Mouse (Mus musculus) lung, embryonic 15.5 days (tissue): ENCODE results near the gene Fhod1. TPM values are rescaled to one million over a fixed set of nuclear protein-coding genes. Genes with fewer than 3 reads are reported as not detected.
A peak's percentile ranks its signal among the peaks of the same experiment; 100 is the strongest.

Source experiments
- ATAC-seq: fragments of 200-750 bp; cut with Nextera tagmentation; 2 replicates; pipeline ENCODE4 v1.8.0; 2017; ENCODE audit warnings: moderate number of reproducible peaks, borderline replicate concordance; ENCODE audit not compliant: low FRiP score, low TSS enrichment; ENCODE audit errors: extremely low read depth
- H3K27ac ChIP-seq: fragments of 300-500 bp; sonication (generic); 2 replicates; pipeline ENCODE4 v1.5.1; 2015; ENCODE audit warnings: moderate library complexity, mild to moderate bottlenecking, inconsistent platforms
- H3K27me3 ChIP-seq: fragments of 300-500 bp; sonication (generic); 2 replicates; pipeline ENCODE4 v1.6.1; 2015; ENCODE audit warnings: inconsistent platforms
- H3K36me3 ChIP-seq: fragments of 300-500 bp; sonication (generic); 2 replicates; pipeline ENCODE4 v1.6.1; 2015; ENCODE audit warnings: inconsistent platforms
- H3K4me1 ChIP-seq: fragments of 300-500 bp; sonication (generic); 2 replicates; pipeline ENCODE4 v1.6.1; 2015; ENCODE audit warnings: inconsistent platforms
- H3K4me2 ChIP-seq: fragments of 300-500 bp; sonication (generic); 2 replicates; pipeline ENCODE4 v1.6.1; 2015; ENCODE audit warnings: inconsistent platforms, mild to moderate bottlenecking, moderate library complexity
- H3K4me3 ChIP-seq: fragments of 300-500 bp; sonication (generic); 2 replicates; pipeline ENCODE4 v1.5.1; 2015; ENCODE audit warnings: mild to moderate bottlenecking, inconsistent platforms
- H3K9ac ChIP-seq: fragments of 300-500 bp; sonication (generic); 2 replicates; pipeline ENCODE4 v1.6.1; 2015; ENCODE audit warnings: inconsistent platforms
- H3K9me3 ChIP-seq: fragments of 300-500 bp; sonication (generic); 2 replicates; pipeline ENCODE4 v1.6.1; 2016; ENCODE audit warnings: inconsistent platforms
- WGBS: fragments of 180-500 bp; shearing (Covaris S2); methylation state at CpG from one replicate; pipeline ENCODE4 v1.1.7; 2015; 5-methylcytosine and 5-hydroxymethylcytosine counted together
- polyA plus RNA-seq: library from polyadenylated mRNA; unstranded; fragments of >200 nt; fragmentation: Nextera tagmentation; extraction: Ambion mirVana; gene quantifications from 2 replicates; pipeline ENCODE4 v1.2.1, GENCODE M21; 2015

Fhod1 gene
- polyA plus RNA-seq, 1 experiment from 2014 or later, result 11.9 TPM

- H3K9me3 ChIP-seq, result no peaks in the 10 kb centered on the region
- ATAC-seq, result peak; percentile 31
- peak within 1 kb of the TSS; percentile 88 for H3K4me2 ChIP-seq
- 3% methylated on average over 43 of the region's 43 CpGs for WGBS
- peak within 1 kb of the TSS; percentile 65 for H3K27ac ChIP-seq
- peaks cover 34% of the 10 kb centered on the region for H3K4me1 ChIP-seq
- H3K4me3 ChIP-seq, result peak within 1 kb of the TSS; percentile 56
- peak within 1 kb of the TSS; percentile 50 for H3K9ac ChIP-seq
- peaks cover 12% of the 10 kb centered on the region for H3K27me3 ChIP-seq
- H3K36me3 ChIP-seq, result no peaks in the 10 kb centered on the region
Observed at GRCm38 (mm10) chr8:105289805-105290460, 57.8 kb downstream of the Fhod1 start, which contains the start of gene 4931428F04Rik. 4931428F04Rik (minus strand) TSS chr8:105289864.

- Histone ChIP-seq H3K27me3 (peaks cover 12% of the 10 kb centered on the region), H3K9me3 (no peaks in the 10 kb centered on the region), H3K4me1 (peaks cover 34% of the 10 kb centered on the region), H3K27ac (peak overlapping the region; percentile 65), H3K4me3 (peak overlapping the region; percentile 56), H3K9ac (peak overlapping the region; percentile 50), H3K36me3 (no peaks in the 10 kb centered on the region), H3K4me2 (peak overlapping the region; percentile 88)
- peak; percentile 91 for ATAC-seq
- WGBS, result under 1% methylated on average over 53 of the region's 53 CpGs
Observed at GRCm38 (mm10) chr8:105288958-105289732, 58.6 kb downstream of the Fhod1 start.

- Histone ChIP-seq H3K27me3 (peaks cover 12% of the 10 kb centered on the region), H3K9ac (no peak overlapping the region), H3K4me3 (peak overlapping the region; percentile 56; the same call in 1 of the 2 replicates)
Observed at GRCm38 (mm10) chr8:105288231-105288630, 59.5 kb downstream of the Fhod1 start.

GRCm38 (mm10) chr8:105286907-105287306 lies 60.8 kb downstream of the Fhod1 start:
- 81% methylated on average over 4 of the region's 4 CpGs for WGBS
- ATAC-seq, result no peak

More at GRCm38 (mm10) chr8:105288231-105288630, 59.5 kb downstream of the Fhod1 start:
- Histone ChIP-seq H3K4me2 (peak overlapping the region; percentile 88), H3K27ac (no peak overlapping the region), H3K36me3 (no peaks in the 10 kb centered on the region), H3K9me3 (no peaks in the 10 kb centered on the region), H3K4me1 (peaks cover 33% of the 10 kb centered on the region)
- ATAC-seq, result no peak
- WGBS, result 86% methylated on average over 5 of the region's 5 CpGs

GRCm38 (mm10) chr8:105285514-105285913 lies 62.2 kb downstream of the Fhod1 start:
- Histone ChIP-seq H3K4me2 (no peak overlapping the region), H3K27me3 (peaks cover 10% of the 10 kb centered on the region), H3K9ac (no peak overlapping the region), H3K4me1 (peaks cover 44% of the 10 kb centered on the region), H3K9me3 (no peaks in the 10 kb centered on the region), H3K36me3 (0 out of 2 replicates have a peak, but pooled peaks cover 4% of the 10 kb centered on the region), H3K4me3 (no peak overlapping the region), H3K27ac (no peak overlapping the region)
- no peak for ATAC-seq
- 40% methylated on average over 12 of the region's 12 CpGs for WGBS

More at GRCm38 (mm10) chr8:105286907-105287306, 60.8 kb downstream of the Fhod1 start:
- no peak overlapping the region for H3K4me3 ChIP-seq
- no peak overlapping the region for H3K27ac ChIP-seq
- H3K9ac ChIP-seq, result no peak overlapping the region
- H3K27me3 ChIP-seq, result peaks cover 12% of the 10 kb centered on the region
- no peaks in the 10 kb centered on the region for H3K9me3 ChIP-seq
- H3K4me2 ChIP-seq, result no peak overlapping the region
- H3K36me3 ChIP-seq, result no peaks in the 10 kb centered on the region
- H3K4me1 ChIP-seq, result peaks cover 43% of the 10 kb centered on the region

- Histone ChIP-seq H3K27me3 (peaks cover 25% of the 10 kb centered on the region), H3K9me3 (no peaks in the 10 kb centered on the region), H3K36me3 (0 out of 2 replicates have a peak, but pooled peaks cover 4% of the 10 kb centered on the region), H3K9ac (no peak overlapping the region), H3K4me1 (peaks cover 32% of the 10 kb centered on the region), H3K4me2 (no peak overlapping the region), H3K27ac (no peak overlapping the region), H3K4me3 (no peak overlapping the region)
- WGBS, result 43% methylated on average over 23 of the region's 23 CpGs
- peak; percentile 53 for ATAC-seq
Observed at GRCm38 (mm10) chr8:105283074-105283473, 64.7 kb downstream of the Fhod1 start.

- Histone ChIP-seq H3K4me3 (no peak overlapping the region), H3K27ac (no peak overlapping the region), H3K9ac (no peak overlapping the region), H3K9me3 (no peaks in the 10 kb centered on the region), H3K4me2 (no peak overlapping the region), H3K27me3 (peaks cover 33% of the 10 kb centered on the region), H3K36me3 (0 out of 2 replicates have a peak, but pooled peaks cover 4% of the 10 kb centered on the region), H3K4me1 (peaks cover 29% of the 10 kb centered on the region)
- WGBS, result 67% methylated on average over 4 of the region's 4 CpGs
- ATAC-seq, result no peak
Observed at GRCm38 (mm10) chr8:105282239-105282638, 65.5 kb downstream of the Fhod1 start.

- Histone ChIP-seq H3K27ac (peak overlapping the region; percentile 10; the same call in 1 of the 2 replicates), H3K27me3 (peaks cover 38% of the 10 kb centered on the region), H3K36me3 (0 out of 2 replicates have a peak, but pooled peaks cover 4% of the 10 kb centered on the region), H3K9me3 (no peaks in the 10 kb centered on the region), H3K4me2 (no peak overlapping the region), H3K4me3 (no peak overlapping the region), H3K4me1 (peaks cover 29% of the 10 kb centered on the region), H3K9ac (no peak overlapping the region)
- no peak for ATAC-seq
- WGBS, result 55% methylated on average over 12 of the region's 12 CpGs
Observed at GRCm38 (mm10) chr8:105281821-105282220, 65.9 kb downstream of the Fhod1 start.

GRCm38 (mm10) chr8:105280567-105280966 lies 67.2 kb downstream of the Fhod1 start:
- no peak overlapping the region for H3K27ac ChIP-seq
- WGBS, result 74% methylated on average over 3 of the region's 3 CpGs
- peaks cover 41% of the 10 kb centered on the region for H3K4me1 ChIP-seq

More at GRCm38 (mm10) chr8:105280567-105280966, 67.2 kb downstream of the Fhod1 start:
- Histone ChIP-seq H3K27me3 (peaks cover 50% of the 10 kb centered on the region), H3K4me3 (no peak overlapping the region), H3K36me3 (0 out of 2 replicates have a peak, but pooled peaks cover 4% of the 10 kb centered on the region), H3K9ac (no peak overlapping the region), H3K9me3 (no peaks in the 10 kb centered on the region), H3K4me2 (no peak overlapping the region)
- ATAC-seq, result no peak
